Mouse (Mus musculus) liver, adult 2 months (tissue): ENCODE results near the gene Nbl1.

Experiments
- CTCF ChIP-seq: fragments of 200-500 bp; IDR thresholded peaks from 2 replicates; pipeline ENCODE4 v1.5.1; 2011; ENCODE audit warnings: low read depth, low read length, control low read depth
- POLR2A ChIP-seq: fragments of 200-500 bp; IDR thresholded peaks from 2 replicates; pipeline ENCODE4 v1.6.1; 2011; ENCODE audit warnings: low read length, control low read depth; ENCODE audit not compliant: insufficient read depth; ENCODE audit errors: extremely low read depth

- TF ChIP-seq POLR2A (no peak), CTCF (no peak)
These were observed 2.6 kb upstream of the Nbl1 start for GRCm38 (mm10) chr4:139095406-139095805.
